Mouse (Mus musculus): ENCODE measurements around the gene Cpne6. TPM values are rescaled to one million over a fixed set of nuclear protein-coding genes. Genes with fewer than 3 reads are reported as not detected.

Cpne6 gene
- polyA plus RNA-seq, 1 experiment from 2014 or later = 0.25 TPM

GRCm38 (mm10) chr14:55540067-55540786 lies 30.0 kb downstream of the Cpne6 start, which contains the start of gene Pck2:
Gene Pck2, plus strand, starts transcription at chr14:55540266.
- H3K36me3 ChIP-seq (ENCODE audit: control insufficient read depth, insufficient read depth, low read length) = no peaks in the 10 kb centered on the region; the same call in 1 of the 2 replicates
- no peaks in the 10 kb centered on the region for H3K9me3 ChIP-seq (replicated peaks; ENCODE audit: control insufficient read depth, low read length)
- H3K9ac ChIP-seq (ENCODE audit: low read length) = peak within 1 kb of the TSS; percentile 76
- under 1% methylated on average over 32 of the region's 32 CpGs for WGBS
- H3K27me3 ChIP-seq (ENCODE audit: control insufficient read depth, insufficient read depth, low read length) = no peaks in the 10 kb centered on the region
- peak within 1 kb of the TSS; percentile 53 for H3K4me2 ChIP-seq (ENCODE audit: low read depth, low read length)
- peak within 1 kb of the TSS; percentile 91 for H3K27ac ChIP-seq (ENCODE audit: low read length)
- peaks cover 14% of the 10 kb centered on the region for H3K4me1 ChIP-seq (ENCODE audit: control insufficient read depth, insufficient read depth, low read length)
- ATAC-seq (ENCODE audit: insufficient read depth, low FRiP score) = peak; percentile 95
- peak within 1 kb of the TSS; percentile 56 for H3K4me3 ChIP-seq (replicated peaks; ENCODE audit: low read length)

- peak overlapping the region; percentile 91 for H3K27ac ChIP-seq (ENCODE audit: low read length)
- H3K27me3 ChIP-seq (ENCODE audit: control insufficient read depth, insufficient read depth, low read length) = no peaks in the 10 kb centered on the region
- H3K4me1 ChIP-seq (ENCODE audit: control insufficient read depth, insufficient read depth, low read length) = peaks cover 14% of the 10 kb centered on the region
- H3K4me2 ChIP-seq (ENCODE audit: low read depth, low read length) = peak overlapping the region; percentile 53
- H3K4me3 ChIP-seq (replicated peaks; ENCODE audit: low read length) = peak overlapping the region; percentile 56
- H3K9ac ChIP-seq (ENCODE audit: low read length) = peak overlapping the region; percentile 76
- no peaks in the 10 kb centered on the region for H3K9me3 ChIP-seq (replicated peaks; ENCODE audit: control insufficient read depth, low read length)
- ATAC-seq (ENCODE audit: insufficient read depth, low FRiP score) = peak; percentile 63
- 1% methylated on average over 10 of the region's 10 CpGs for WGBS
- no peaks in the 10 kb centered on the region; the same call in 1 of the 2 replicates for H3K36me3 ChIP-seq (ENCODE audit: control insufficient read depth, insufficient read depth, low read length)
Observed at GRCm38 (mm10) chr14:55540787-55541321, 30.6 kb downstream of the Cpne6 start.

DNA sequence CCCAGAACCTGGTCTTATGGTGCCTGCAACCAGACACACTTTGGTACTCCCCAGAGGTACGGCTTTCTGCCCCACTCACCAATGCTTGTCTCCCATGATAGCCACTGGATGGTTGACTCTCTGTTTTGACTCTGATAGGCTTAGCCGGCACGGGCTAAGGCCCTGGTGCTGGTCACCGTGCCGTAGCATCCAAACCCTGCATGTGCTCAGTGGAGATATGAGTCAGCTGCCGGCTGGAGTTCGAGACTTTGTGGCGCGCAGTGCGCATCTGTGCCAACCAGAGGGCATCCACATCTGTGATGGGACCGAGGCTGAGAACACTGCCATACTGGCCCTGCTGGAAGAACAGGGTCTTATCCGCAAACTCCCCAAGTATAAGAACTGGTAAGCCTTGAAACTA lies 32.0 kb downstream of the Cpne6 start:
- no peaks in the 10 kb centered on the region; the same call in 1 of the 2 replicates for H3K36me3 ChIP-seq (ENCODE audit: control insufficient read depth, insufficient read depth, low read length)
- 95% methylated on average over 12 of the region's 12 CpGs for WGBS
- no peak for ATAC-seq (ENCODE audit: insufficient read depth, low FRiP score)
- H3K27me3 ChIP-seq (ENCODE audit: control insufficient read depth, insufficient read depth, low read length) = no peaks in the 10 kb centered on the region
- no peak overlapping the region for H3K4me2 ChIP-seq (ENCODE audit: low read depth, low read length)
- H3K27ac ChIP-seq (ENCODE audit: low read length) = no peak overlapping the region
- peaks cover 14% of the 10 kb centered on the region for H3K4me1 ChIP-seq (ENCODE audit: control insufficient read depth, insufficient read depth, low read length)
- no peak overlapping the region for H3K4me3 ChIP-seq (replicated peaks; ENCODE audit: low read length)
- H3K9me3 ChIP-seq (replicated peaks; ENCODE audit: control insufficient read depth, low read length) = no peaks in the 10 kb centered on the region
- no peak overlapping the region for H3K9ac ChIP-seq (ENCODE audit: low read length)

DNA sequence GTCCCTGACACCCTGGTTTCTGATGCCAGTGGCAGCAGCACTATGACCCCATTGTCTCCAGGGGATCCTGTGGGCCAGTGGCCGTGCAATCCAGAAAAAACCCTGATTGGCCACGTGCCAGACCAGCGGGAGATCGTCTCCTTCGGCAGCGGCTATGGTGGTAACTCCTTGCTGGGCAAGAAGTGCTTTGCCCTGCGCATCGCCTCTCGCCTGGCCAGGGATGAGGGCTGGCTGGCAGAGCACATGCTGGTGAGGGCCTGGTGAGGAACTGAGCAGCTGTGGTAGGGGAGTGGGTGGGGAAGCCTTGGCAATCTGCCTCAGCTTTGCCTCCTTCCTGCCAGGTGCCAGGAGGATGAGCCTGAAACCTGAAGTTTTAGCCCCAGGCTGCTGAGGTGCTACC lies 34.1 kb downstream of the Cpne6 start:
- Histone ChIP-seq H3K9ac (ENCODE audit: low read length) (no peak overlapping the region), H3K27ac (ENCODE audit: low read length) (no peak overlapping the region), H3K4me1 (ENCODE audit: control insufficient read depth, insufficient read depth, low read length) (peaks cover 14% of the 10 kb centered on the region), H3K27me3 (ENCODE audit: control insufficient read depth, insufficient read depth, low read length) (no peaks in the 10 kb centered on the region), H3K4me3 (replicated peaks; ENCODE audit: low read length) (no peak overlapping the region), H3K4me2 (ENCODE audit: low read depth, low read length) (no peak overlapping the region), H3K36me3 (ENCODE audit: control insufficient read depth, insufficient read depth, low read length) (peaks cover 5% of the 10 kb centered on the region; the same call in 1 of the 2 replicates), H3K9me3 (replicated peaks; ENCODE audit: control insufficient read depth, low read length) (no peaks in the 10 kb centered on the region)
- 72% methylated on average over 9 of the region's 9 CpGs for WGBS
- no peak for ATAC-seq (ENCODE audit: insufficient read depth, low FRiP score)

GRCm38 (mm10) chr14:55550191-55550590 lies 39.9 kb downstream of the Cpne6 start:
- Histone ChIP-seq H3K27ac (ENCODE audit: low read length) (no peak overlapping the region), H3K4me1 (ENCODE audit: control insufficient read depth, insufficient read depth, low read length) (no peaks in the 10 kb centered on the region), H3K4me2 (ENCODE audit: low read depth, low read length) (no peak overlapping the region), H3K36me3 (ENCODE audit: control insufficient read depth, insufficient read depth, low read length) (peaks cover 5% of the 10 kb centered on the region; the same call in 1 of the 2 replicates), H3K27me3 (ENCODE audit: control insufficient read depth, insufficient read depth, low read length) (no peaks in the 10 kb centered on the region), H3K9me3 (replicated peaks; ENCODE audit: control insufficient read depth, low read length) (no peaks in the 10 kb centered on the region), H3K4me3 (replicated peaks; ENCODE audit: low read length) (no peak overlapping the region), H3K9ac (ENCODE audit: low read length) (no peak overlapping the region)
- WGBS = 77% methylated on average over 6 of the region's 6 CpGs
- no peak for ATAC-seq (ENCODE audit: insufficient read depth, low FRiP score)

GRCm38 (mm10) chr14:55551347-55551746 lies 41.1 kb downstream of the Cpne6 start:
- WGBS = 73% methylated on average over 5 of the region's 5 CpGs
- no peaks in the 10 kb centered on the region for H3K9me3 ChIP-seq (replicated peaks; ENCODE audit: control insufficient read depth, low read length)

GRCm38 (mm10) chr14:55551794-55552193 lies 41.5 kb downstream of the Cpne6 start:
- ATAC-seq (ENCODE audit: insufficient read depth, low FRiP score) = no peak
- Histone ChIP-seq H3K4me3 (replicated peaks; ENCODE audit: low read length) (no peak overlapping the region), H3K9me3 (replicated peaks; ENCODE audit: control insufficient read depth, low read length) (no peaks in the 10 kb centered on the region), H3K27ac (ENCODE audit: low read length) (no peak overlapping the region), H3K4me1 (ENCODE audit: control insufficient read depth, insufficient read depth, low read length) (peaks cover 3% of the 10 kb centered on the region; the same call in 1 of the 2 replicates), H3K4me2 (ENCODE audit: low read depth, low read length) (no peak overlapping the region), H3K27me3 (ENCODE audit: control insufficient read depth, insufficient read depth, low read length) (no peaks in the 10 kb centered on the region), H3K36me3 (ENCODE audit: control insufficient read depth, insufficient read depth, low read length) (peaks cover 5% of the 10 kb centered on the region; the same call in 1 of the 2 replicates), H3K9ac (ENCODE audit: low read length) (no peak overlapping the region)
- WGBS = 88% methylated on average over 8 of the region's 8 CpGs

More at GRCm38 (mm10) chr14:55551347-55551746, 41.1 kb downstream of the Cpne6 start:
- H3K4me1 ChIP-seq (ENCODE audit: control insufficient read depth, insufficient read depth, low read length) = no peaks in the 10 kb centered on the region
- H3K4me2 ChIP-seq (ENCODE audit: low read depth, low read length) = no peak overlapping the region
- H3K36me3 ChIP-seq (ENCODE audit: control insufficient read depth, insufficient read depth, low read length) = peaks cover 5% of the 10 kb centered on the region; the same call in 1 of the 2 replicates
- no peak overlapping the region for H3K27ac ChIP-seq (ENCODE audit: low read length)
- no peak overlapping the region for H3K4me3 ChIP-seq (replicated peaks; ENCODE audit: low read length)
- ATAC-seq (ENCODE audit: insufficient read depth, low FRiP score) = no peak
- no peaks in the 10 kb centered on the region for H3K27me3 ChIP-seq (ENCODE audit: control insufficient read depth, insufficient read depth, low read length)
- H3K9ac ChIP-seq (ENCODE audit: low read length) = no peak overlapping the region

DNA sequence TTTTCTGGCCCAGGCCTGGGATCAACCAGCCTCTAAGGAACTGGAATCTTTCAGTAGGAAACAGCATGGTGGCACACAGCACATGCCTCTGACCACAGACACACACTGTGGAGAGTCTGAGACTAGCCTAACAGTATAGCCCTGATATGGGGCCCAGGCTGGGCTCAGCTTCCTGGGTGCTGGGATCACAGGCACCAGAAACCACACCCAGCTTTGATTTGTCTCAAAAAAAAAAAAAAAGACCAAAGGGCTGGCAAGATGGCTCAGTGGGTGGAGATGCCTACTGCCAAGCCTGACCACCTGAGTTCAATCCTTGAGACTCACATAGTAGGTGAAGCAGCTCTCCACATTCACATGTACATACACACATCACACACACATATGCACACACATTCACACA lies 44.4 kb downstream of the Cpne6 start:
- Histone ChIP-seq H3K27me3 (ENCODE audit: control insufficient read depth, insufficient read depth, low read length) (no peaks in the 10 kb centered on the region), H3K9ac (ENCODE audit: low read length) (no peak overlapping the region), H3K4me3 (replicated peaks; ENCODE audit: low read length) (no peak overlapping the region), H3K9me3 (replicated peaks; ENCODE audit: control insufficient read depth, low read length) (no peaks in the 10 kb centered on the region), H3K4me1 (ENCODE audit: control insufficient read depth, insufficient read depth, low read length) (peaks cover 6% of the 10 kb centered on the region; the same call in 1 of the 2 replicates), H3K27ac (ENCODE audit: low read length) (no peak overlapping the region), H3K4me2 (ENCODE audit: low read depth, low read length) (no peak overlapping the region), H3K36me3 (ENCODE audit: control insufficient read depth, insufficient read depth, low read length) (no peaks in the 10 kb centered on the region)
- ATAC-seq (ENCODE audit: insufficient read depth, low FRiP score) = no peak

- no peak overlapping the region for H3K9ac ChIP-seq (ENCODE audit: low read length)
- whole genome bisulfite sequencing = 79% methylated on average over 3 of the region's 3 CpGs
- H3K27ac ChIP-seq (ENCODE audit: low read length) = no peak overlapping the region
- ATAC-seq (ENCODE audit: insufficient read depth, low FRiP score) = no peak
- no peak overlapping the region for H3K4me3 ChIP-seq (replicated peaks; ENCODE audit: low read length)
- no peaks in the 10 kb centered on the region for H3K9me3 ChIP-seq (replicated peaks; ENCODE audit: control insufficient read depth, low read length)
- no peaks in the 10 kb centered on the region for H3K36me3 ChIP-seq (ENCODE audit: control insufficient read depth, insufficient read depth, low read length)
- H3K27me3 ChIP-seq (ENCODE audit: control insufficient read depth, insufficient read depth, low read length) = no peaks in the 10 kb centered on the region
- H3K4me1 ChIP-seq (ENCODE audit: control insufficient read depth, insufficient read depth, low read length) = peaks cover 6% of the 10 kb centered on the region; the same call in 1 of the 2 replicates
- no peak overlapping the region for H3K4me2 ChIP-seq (ENCODE audit: low read depth, low read length)
Observed at GRCm38 (mm10) chr14:55555788-55556187, 45.5 kb downstream of the Cpne6 start.

Measured in stomach, embryonic 16.5 days (tissue).